In genomic region chr11:45787408-45787807, GRCm38 (mm10) we compare ENCODE assay signal across 16 mouse cellular contexts.
"Had no signal": no experiment of that assay in that cellular context is flagged by ENCODE, and none has a peak within 500 bp of the region (broad histone marks: within the 10 kb centered on the region; RNA-seq: fewer than 3 reads in every experiment).

No protein-coding gene starts in this region.

- H3K36me3 ChIP-seq: neural tube, embryonic 13.5 days; neural tube, embryonic 15.5 days; stomach, embryonic 15.5 days had no signal

- H3K4me1 ChIP-seq: stomach, embryonic 15.5 days had no signal

- H3K27ac ChIP-seq: neural tube, embryonic 13.5 days; neural tube, embryonic 15.5 days; stomach, embryonic 15.5 days; stomach, postnatal 0 days had no signal

- H3K9me3 ChIP-seq: neural tube, embryonic 13.5 days; neural tube, embryonic 15.5 days; stomach, embryonic 15.5 days had no signal

- H3K27me3 ChIP-seq: neural tube, embryonic 13.5 days; neural tube, embryonic 15.5 days; stomach, embryonic 15.5 days had no signal

- DNase-seq: retina, postnatal 1 day; right cerebral cortex, adult 18-20 months; right cerebral cortex, postnatal 14 days; right cerebral cortex, postnatal 25 days; right cerebral cortex, postnatal 4 days; spleen, adult 18-20 months; thymus, adult 18-20 months; thymus, adult 2 months; thymus, postnatal 14 days; thymus, postnatal 25 days; thymus, postnatal 36 days; thymus, postnatal 4 days had no signal

- H3K4me3 ChIP-seq: neural tube, embryonic 13.5 days; neural tube, embryonic 15.5 days; stomach, embryonic 15.5 days had no signal

- H3K4me2 ChIP-seq: neural tube, embryonic 13.5 days; neural tube, embryonic 15.5 days; stomach, embryonic 15.5 days had no signal

- H3K9ac ChIP-seq: neural tube, embryonic 13.5 days; neural tube, embryonic 15.5 days; stomach, embryonic 15.5 days had no signal
